Mouse (Mus musculus): ENCODE results near the gene Oaz2. TPM values are rescaled to one million over a fixed set of nuclear protein-coding genes. Genes with fewer than 3 reads are reported as not detected.

Oaz2 gene
- total RNA-seq, 2 experiments from 2014 or later, result 33.6 to 44.5 TPM

Other genes starting within 250 kb of the Oaz2 start
- not detected in 2 replicates for gene Slc51b, start 245.0 kb upstream of the Oaz2 start, total RNA-seq (2014; fragmentation: Nextera tagmentation)
- not detected in 2 replicates for gene Slc51b, start 245.0 kb upstream of the Oaz2 start, total RNA-seq (2017)
- gene Mtfmt, start 232.2 kb upstream of the Oaz2 start, total RNA-seq (2014; fragmentation: Nextera tagmentation), result 17.9 and 35.8 TPM in 2 replicates
- gene Mtfmt, start 232.2 kb upstream of the Oaz2 start, total RNA-seq (2017), result 23.5 and 24.2 TPM in 2 replicates
- 81.6 and 82.9 TPM in 2 replicates for gene Spg21, start 207.1 kb upstream of the Oaz2 start, total RNA-seq (2014; fragmentation: Nextera tagmentation)
- 70.2 and 82.2 TPM in 2 replicates for gene Spg21, start 207.1 kb upstream of the Oaz2 start, total RNA-seq (2017)
- gene Ankdd1a, start 147.8 kb upstream of the Oaz2 start, total RNA-seq (2014; fragmentation: Nextera tagmentation), result not detected in 2 replicates
- not detected in 2 replicates for gene Ankdd1a, start 147.8 kb upstream of the Oaz2 start, total RNA-seq (2017)
- gene Plekho2, start 88.0 kb upstream of the Oaz2 start, total RNA-seq (2014; fragmentation: Nextera tagmentation), result 15.4 and 20.2 TPM in 2 replicates
- 7.1 and 12.6 TPM in 2 replicates for gene Plekho2, start 88.0 kb upstream of the Oaz2 start, total RNA-seq (2017)
- 5.3 and 5.4 TPM in 2 replicates for gene Pif1, start 80.8 kb upstream of the Oaz2 start, total RNA-seq (2014; fragmentation: Nextera tagmentation)
- gene Pif1, start 80.8 kb upstream of the Oaz2 start, total RNA-seq (2017), result 8.7 and 13.2 TPM in 2 replicates
- gene Rbpms2, start 38.4 kb upstream of the Oaz2 start, total RNA-seq (2014; fragmentation: Nextera tagmentation), result 7.5 TPM in 1 of 2 replicates, not detected in the other
- gene Rbpms2, start 38.4 kb upstream of the Oaz2 start, total RNA-seq (2017), result 0.67 TPM in 1 of 2 replicates, not detected in the other
- gene Zfp609, start 159.6 kb downstream of the Oaz2 start, total RNA-seq (2014; fragmentation: Nextera tagmentation), result 26.1 and 28.9 TPM in 2 replicates
- gene Zfp609, start 159.6 kb downstream of the Oaz2 start, total RNA-seq (2017), result 4.3 and 5.1 TPM in 2 replicates
- 83.5 and 134 TPM in 2 replicates for gene Pclaf, start 222.2 kb downstream of the Oaz2 start, total RNA-seq (2014; fragmentation: Nextera tagmentation)
- gene Pclaf, start 222.2 kb downstream of the Oaz2 start, total RNA-seq (2017), result 235 and 300 TPM in 2 replicates
- 13.8 and 16.7 TPM in 2 replicates for gene Trip4, start 240.8 kb downstream of the Oaz2 start, total RNA-seq (2014; fragmentation: Nextera tagmentation)
- gene Trip4, start 240.8 kb downstream of the Oaz2 start, total RNA-seq (2017), result 18.4 and 27.0 TPM in 2 replicates
- 16.9 and 19.5 TPM in 2 replicates for gene Csnk1g1, start 240.9 kb downstream of the Oaz2 start, total RNA-seq (2014; fragmentation: Nextera tagmentation)
- gene Csnk1g1, start 240.9 kb downstream of the Oaz2 start, total RNA-seq (2017), result 11.8 and 16.5 TPM in 2 replicates